Mouse (Mus musculus) forebrain, embryonic 14.5 days (tissue): Measurements from ENCODE around the gene Banf1. TPM values are rescaled to one million over a fixed set of nuclear protein-coding genes. Genes with fewer than 3 reads are reported as not detected.
A peak's percentile ranks its signal among the peaks of the same experiment; 100 is the strongest.
"Not testable (repeated sequence)": the region's sequence is repeated elsewhere in the genome, so short reads cannot be mapped to it uniquely, and the experiment has no call there.

Experiments
- ATAC-seq: fragments of 200-750 bp; cut with Nextera tagmentation; 2 replicates; pipeline ENCODE4 v1.8.0; 2017; ENCODE audit warnings: mild to moderate bottlenecking, moderate library complexity
- DNase-seq: peaks from one replicate; pipeline ENCODE4 v3.0.0-alpha.2; 2015; ENCODE audit warnings: low spot score
- H3K27ac ChIP-seq: fragments of 300-500 bp; sonication (generic); 2 replicates; pipeline ENCODE4 v1.5.1; 2014; ENCODE audit warnings: low read depth, mild to moderate bottlenecking, control low read depth, low read length, moderate library complexity
- H3K27me3 ChIP-seq: fragments of 300-500 bp; sonication (generic); replicated peaks from 2 replicates; pipeline ENCODE4 v1.6.1; 2014; ENCODE audit warnings: low read length, control low read depth, mixed read lengths; ENCODE audit not compliant: control insufficient read depth, insufficient read depth
- H3K36me3 ChIP-seq: fragments of 300-500 bp; sonication (generic); 2 replicates; pipeline ENCODE4 v1.6.1; 2014; ENCODE audit warnings: low read length, control low read depth; ENCODE audit not compliant: control insufficient read depth, insufficient read depth
- H3K4me1 ChIP-seq: fragments of 300-500 bp; sonication (generic); 2 replicates; pipeline ENCODE4 v1.6.1; 2014; ENCODE audit warnings: antibody characterized with exemption, low read length, control low read depth; ENCODE audit not compliant: control insufficient read depth, insufficient read depth
- H3K4me2 ChIP-seq: fragments of 300-500 bp; sonication (generic); 2 replicates; pipeline ENCODE4 v1.6.1; 2014; ENCODE audit warnings: mild to moderate bottlenecking, control low read depth, low read length
- H3K4me3 ChIP-seq: fragments of 300-500 bp; sonication (generic); 2 replicates; pipeline ENCODE4 v1.5.1; 2014; ENCODE audit warnings: low read depth, low read length, control low read depth
- H3K9ac ChIP-seq: fragments of 300-500 bp; sonication (generic); 2 replicates; pipeline ENCODE4 v1.6.1; 2014; ENCODE audit warnings: mild to moderate bottlenecking, low read length, control low read depth, moderate library complexity
- H3K9me3 ChIP-seq: fragments of 300-500 bp; sonication (generic); replicated peaks from 2 replicates; pipeline ENCODE4 v1.6.1; 2016; ENCODE audit warnings: low read length, control low read depth, mixed read lengths; ENCODE audit not compliant: control insufficient read depth
- WGBS: fragments of 180-500 bp; shearing (Covaris S2); extraction: QIAGEN DNeasy Blood & Tissue Kit; methylation state at CpG from one replicate; pipeline ENCODE4 v1.1.7; 2014; 5-methylcytosine and 5-hydroxymethylcytosine counted together
- polyA plus RNA-seq: library from polyadenylated mRNA; unstranded; fragments of >200 nt; fragmentation: Nextera tagmentation; extraction: Ambion mirVana; gene quantifications from 2 replicates; pipeline ENCODE4 v1.2.1, GENCODE M21; 2014

The Banf1 gene
- polyA plus RNA-seq, 1 experiment from 2014 or later: 471 TPM

DNA sequence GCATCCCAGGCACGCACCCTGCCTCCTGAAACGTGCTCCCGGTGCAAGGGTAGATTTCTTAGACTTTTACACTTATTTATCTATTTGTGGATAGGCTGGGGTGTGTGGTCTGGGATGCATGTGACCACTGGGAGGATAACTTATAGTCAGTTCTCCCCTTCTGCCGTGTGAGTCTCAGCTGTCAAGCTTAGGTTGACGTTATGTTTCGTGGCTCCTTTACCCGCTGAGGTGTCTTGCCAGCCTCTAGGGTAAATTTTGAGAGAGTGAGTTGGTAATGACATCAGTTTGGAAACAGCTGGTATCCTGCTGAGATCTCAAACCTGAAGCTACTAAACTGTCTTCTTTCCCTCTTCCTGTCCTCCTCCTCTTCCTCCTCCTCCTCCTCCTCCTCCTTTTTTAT lies 39.0 kb upstream of the Banf1 start:
- no peak overlapping the region for H3K27ac ChIP-seq
- WGBS: 31% methylated on average over 7 of the region's 7 CpGs
- no peak for ATAC-seq

DNA sequence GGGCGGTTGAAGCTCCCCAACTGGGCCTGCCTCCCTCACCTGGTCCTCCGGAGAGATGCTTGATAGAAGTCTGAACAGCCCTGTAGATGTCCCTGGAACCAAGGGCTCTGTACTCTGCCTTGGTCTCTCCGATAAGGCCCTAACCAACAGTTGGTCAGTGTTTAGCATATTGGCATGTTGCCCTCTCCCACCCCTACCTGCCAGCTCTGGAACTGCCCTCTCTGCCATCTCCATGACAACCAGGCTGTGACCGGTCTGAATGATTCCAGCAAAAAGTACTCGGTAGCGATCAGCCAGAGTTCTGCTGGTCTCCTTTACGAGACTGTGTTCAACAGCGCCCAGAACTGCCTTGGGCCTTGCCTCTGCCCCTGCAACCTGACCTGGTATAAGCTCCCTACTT lies 35.3 kb upstream of the Banf1 start, which contains the start of gene Tsga10ip:
TSS of gene Tsga10ip (minus strand) at position 234 of the 400 bp plus-strand sequence.
- no peak for ATAC-seq
- no peak for DNase-seq
- H3K4me3 ChIP-seq: no peak within 1 kb of the TSS
- no peak within 1 kb of the TSS for H3K4me2 ChIP-seq
- no peaks in the 10 kb centered on the region for H3K27me3 ChIP-seq
- H3K9me3 ChIP-seq: no peaks in the 10 kb centered on the region
- no peak within 1 kb of the TSS for H3K27ac ChIP-seq
- H3K36me3 ChIP-seq: no peaks in the 10 kb centered on the region
- 84% methylated on average over 8 of the region's 8 CpGs for WGBS
- H3K9ac ChIP-seq: no peak within 1 kb of the TSS
- no peaks in the 10 kb centered on the region; the same call in 1 of the 2 replicates for H3K4me1 ChIP-seq

More for the DNA sequence above, 39.0 kb upstream of the Banf1 start:
- Histone ChIP-seq H3K27me3 (no peaks in the 10 kb centered on the region), H3K9ac (peak overlapping the region; percentile 57), H3K9me3 (no peaks in the 10 kb centered on the region), H3K4me3 (peak overlapping the region; percentile 28), H3K4me1 (no peaks in the 10 kb centered on the region; the same call in 1 of the 2 replicates), H3K4me2 (peak overlapping the region; percentile 55), H3K36me3 (no peaks in the 10 kb centered on the region)
- DNase-seq: peak; percentile 27

DNA sequence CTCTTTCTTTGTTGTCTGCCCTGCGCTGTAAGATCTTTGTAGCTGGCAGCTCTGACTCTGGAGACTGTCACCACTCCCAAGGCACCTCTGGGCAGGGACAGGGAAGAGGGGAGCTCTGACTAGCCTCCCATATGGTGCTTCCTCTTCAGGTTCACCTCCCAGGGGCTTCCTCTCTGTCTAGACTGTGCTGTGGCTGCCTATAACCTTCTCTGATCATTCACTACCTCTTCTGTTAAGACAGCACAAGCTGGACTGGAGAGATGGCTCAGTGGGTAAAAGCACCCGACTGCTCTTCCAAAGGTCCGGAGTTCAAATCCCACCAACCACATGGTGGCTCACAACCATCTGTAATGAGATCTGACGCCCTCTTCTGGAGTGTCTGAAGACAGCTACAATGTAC lies 34.1 kb upstream of the Banf1 start:
- not testable (repeated sequence) for H3K27ac ChIP-seq, ATAC-seq, H3K9me3 ChIP-seq, H3K4me2 ChIP-seq, H3K4me1 ChIP-seq, H3K27me3 ChIP-seq, H3K4me3 ChIP-seq, H3K9ac ChIP-seq, H3K36me3 ChIP-seq, DNase-seq
- 74% methylated on average over 4 of the region's 4 CpGs for WGBS

DNA sequence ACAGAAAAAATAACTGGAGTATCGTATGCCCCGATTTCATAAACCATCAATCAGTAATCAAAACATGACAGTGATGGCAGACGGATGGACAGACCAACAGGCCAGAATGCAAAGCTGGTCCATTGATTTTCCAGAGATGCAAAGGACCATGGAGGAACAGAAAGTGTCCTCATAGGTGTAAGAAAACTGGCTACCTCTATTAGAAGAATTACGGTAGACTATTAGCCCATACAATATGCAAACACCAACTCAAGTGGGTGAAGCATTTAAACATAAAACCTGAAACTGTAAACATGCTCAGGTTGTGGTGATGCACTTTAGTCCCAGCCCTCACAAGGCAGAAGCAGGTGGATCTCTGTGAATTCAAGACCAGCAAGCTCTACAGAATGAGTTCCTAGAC lies 28.4 kb upstream of the Banf1 start:
- 63% methylated on average over 4 of the region's 4 CpGs for WGBS
- Histone ChIP-seq H3K4me3 (no peak overlapping the region), H3K36me3 (no peaks in the 10 kb centered on the region), H3K27ac (no peak overlapping the region), H3K4me2 (no peak overlapping the region), H3K4me1 (no peaks in the 10 kb centered on the region), H3K9me3 (no peaks in the 10 kb centered on the region), H3K9ac (no peak overlapping the region), H3K27me3 (no peaks in the 10 kb centered on the region)
- ATAC-seq (no peak), DNase-seq (no peak)

DNA sequence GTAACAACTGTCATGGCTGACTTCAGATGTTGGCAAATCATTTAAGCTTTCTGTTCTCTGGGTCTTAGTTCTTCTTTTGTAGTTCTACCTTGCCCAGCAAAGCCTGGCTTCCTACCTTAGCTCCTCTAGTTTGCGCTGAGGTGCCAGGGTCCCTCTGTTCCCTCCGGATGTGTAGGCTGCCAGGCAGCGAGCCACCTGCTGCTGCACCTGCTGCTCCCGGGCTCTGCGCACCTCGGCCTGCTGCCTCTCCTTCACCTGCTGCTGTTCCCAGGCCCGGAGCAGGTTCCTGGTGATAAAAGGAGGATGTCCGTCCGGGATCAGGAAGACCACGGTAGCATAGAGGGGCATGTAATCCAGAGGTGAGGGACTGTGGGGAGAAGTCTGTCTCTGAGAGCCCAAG lies 27.2 kb upstream of the Banf1 start:
- Histone ChIP-seq H3K9ac (no peak overlapping the region), H3K9me3 (no peaks in the 10 kb centered on the region), H3K36me3 (no peaks in the 10 kb centered on the region), H3K27ac (no peak overlapping the region), H3K27me3 (no peaks in the 10 kb centered on the region), H3K4me3 (no peak overlapping the region), H3K4me2 (no peak overlapping the region), H3K4me1 (peaks cover 8% of the 10 kb centered on the region)
- DNase-seq (no peak), ATAC-seq (no peak)
- 61% methylated on average over 10 of the region's 10 CpGs for WGBS

DNA sequence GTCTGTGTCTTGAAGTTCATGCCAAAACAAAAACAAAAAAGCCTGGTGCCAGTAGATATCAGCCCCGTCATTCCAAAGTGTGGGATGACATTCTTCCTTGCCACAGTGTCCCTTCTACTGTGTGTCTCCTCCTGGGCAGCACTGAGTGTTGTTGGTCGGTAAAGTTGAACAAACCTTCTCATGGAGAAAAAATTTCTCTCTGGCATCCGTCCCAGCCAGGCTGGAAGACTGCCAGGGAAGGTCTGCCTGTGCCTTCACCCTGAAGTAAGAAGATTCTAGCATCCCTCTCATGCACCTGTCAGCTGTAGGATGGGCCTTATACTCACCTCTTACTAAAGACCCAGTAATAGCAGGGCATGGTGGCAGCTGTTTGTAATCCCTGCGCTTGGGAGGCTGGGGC lies 25.9 kb upstream of the Banf1 start:
- H3K9me3 ChIP-seq: no peaks in the 10 kb centered on the region
- H3K27ac ChIP-seq: no peak overlapping the region
- peak; percentile 22 for DNase-seq
- no peak for ATAC-seq
- H3K9ac ChIP-seq: no peak overlapping the region
- H3K27me3 ChIP-seq: no peaks in the 10 kb centered on the region
- 38% methylated on average over 4 of the region's 4 CpGs for WGBS
- H3K36me3 ChIP-seq: no peaks in the 10 kb centered on the region
- no peak overlapping the region for H3K4me3 ChIP-seq
- peaks cover 9% of the 10 kb centered on the region for H3K4me1 ChIP-seq
- H3K4me2 ChIP-seq: no peak overlapping the region

DNA sequence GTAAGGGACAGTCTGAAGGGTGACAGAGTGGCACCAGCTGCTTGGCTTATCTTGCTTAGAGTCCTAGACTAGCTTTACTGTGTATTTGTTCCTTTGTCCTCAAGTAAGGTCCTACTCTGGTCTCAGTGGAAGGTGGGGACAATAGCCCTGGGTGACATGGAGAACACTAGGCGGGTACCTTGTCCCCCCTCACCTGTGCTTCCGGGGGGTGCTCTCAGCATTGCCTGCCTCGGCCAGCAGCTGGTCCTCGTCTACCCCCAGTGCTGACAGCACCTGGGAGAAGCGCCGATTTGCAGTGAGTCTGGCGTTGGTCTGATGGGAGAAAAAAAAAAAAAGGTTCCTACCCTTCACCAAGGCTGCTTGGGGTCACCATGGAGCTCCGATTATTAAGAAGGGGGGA lies 23.4 kb upstream of the Banf1 start:
- no peaks in the 10 kb centered on the region for H3K9me3 ChIP-seq
- 88% methylated on average over 8 of the region's 8 CpGs for WGBS
- no peak for DNase-seq
- H3K36me3 ChIP-seq: peaks cover 5% of the 10 kb centered on the region
- H3K4me1 ChIP-seq: peaks cover 19% of the 10 kb centered on the region
- H3K4me2 ChIP-seq: no peak overlapping the region
- no peak for ATAC-seq
- no peak overlapping the region for H3K27ac ChIP-seq
- no peak overlapping the region for H3K9ac ChIP-seq
- no peak overlapping the region for H3K4me3 ChIP-seq
- H3K27me3 ChIP-seq: no peaks in the 10 kb centered on the region

DNA sequence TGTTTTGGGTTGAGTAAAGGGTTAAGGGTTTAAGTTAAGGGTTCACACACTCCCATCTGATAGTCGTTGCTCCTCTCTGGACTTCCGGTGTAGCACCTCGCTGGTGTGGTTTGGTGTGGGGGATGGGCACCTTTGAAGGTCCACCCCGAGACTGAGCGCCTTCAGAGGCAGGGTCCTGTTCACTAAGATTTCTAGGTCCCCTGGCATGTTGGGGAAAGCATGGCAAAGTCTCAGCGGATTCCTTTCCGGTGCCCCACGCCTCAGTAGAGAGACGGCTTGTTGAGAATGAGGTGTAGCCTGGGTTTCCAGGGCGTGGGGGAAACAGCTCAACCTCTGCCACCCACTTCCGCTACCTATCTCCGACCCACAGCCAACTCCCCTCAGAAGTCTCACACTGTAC lies 22.7 kb upstream of the Banf1 start:
- ATAC-seq: no peak
- peak overlapping the region; percentile 93; the same call in 1 of the 2 replicates for H3K9ac ChIP-seq
- peaks cover 19% of the 10 kb centered on the region for H3K4me1 ChIP-seq
- peaks cover 13% of the 10 kb centered on the region for H3K36me3 ChIP-seq
- H3K4me2 ChIP-seq: peak overlapping the region; percentile 92
- no peaks in the 10 kb centered on the region for H3K9me3 ChIP-seq
- no peak for DNase-seq
- peak overlapping the region; percentile 99 for H3K4me3 ChIP-seq
- WGBS: 62% methylated on average over 12 of the region's 12 CpGs
- H3K27ac ChIP-seq: no peak overlapping the region
- H3K27me3 ChIP-seq: no peaks in the 10 kb centered on the region

DNA sequence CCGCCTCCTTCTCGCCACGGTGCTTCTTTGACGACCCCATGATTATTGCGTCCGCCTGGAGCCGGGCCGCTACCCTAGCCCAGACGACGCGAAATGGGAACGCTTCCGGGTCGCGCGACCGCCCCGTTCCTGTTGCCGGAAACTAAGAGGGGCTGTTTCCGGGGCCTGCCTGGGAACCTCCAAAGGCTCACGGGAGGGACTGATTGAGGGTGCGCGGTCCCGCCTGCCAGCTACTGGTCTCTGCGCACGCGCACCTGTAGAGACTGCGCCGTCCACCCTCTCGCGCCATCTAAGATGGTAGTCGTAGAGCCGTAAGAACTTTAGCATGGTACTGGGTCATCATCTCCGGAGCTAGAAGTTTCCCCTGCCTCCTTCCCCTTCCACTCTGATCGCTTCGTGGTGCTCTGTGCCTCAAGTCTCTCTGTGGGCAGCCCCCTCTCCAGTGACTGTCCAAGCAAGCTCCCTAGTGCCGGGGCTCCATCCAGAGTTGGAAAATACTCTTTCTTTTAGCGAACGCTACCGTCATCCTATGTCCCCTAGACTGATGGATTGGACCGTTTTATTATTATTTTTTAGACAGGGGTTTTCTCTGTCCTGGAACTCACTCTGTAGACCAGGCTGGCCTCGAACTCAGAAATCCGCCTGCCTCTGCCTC lies 21.7 kb upstream of the Banf1 start, which contains the start of gene Sart1:
TSS of gene Sart1 (minus strand) at position 116 of the 655 bp plus-strand sequence.
- H3K27ac ChIP-seq: peak within 1 kb of the TSS; percentile 75
- ATAC-seq (peak; percentile 97), DNase-seq (peak; percentile 98)
- H3K9ac ChIP-seq: peak within 1 kb of the TSS; percentile 93
- H3K27me3 ChIP-seq: no peaks in the 10 kb centered on the region
- peak within 1 kb of the TSS; percentile 99 for H3K4me3 ChIP-seq
- peak within 1 kb of the TSS; percentile 92 for H3K4me2 ChIP-seq
- H3K9me3 ChIP-seq: no peaks in the 10 kb centered on the region
- WGBS: 2% methylated on average over 43 of the region's 43 CpGs
- peaks cover 22% of the 10 kb centered on the region for H3K36me3 ChIP-seq
- peaks cover 19% of the 10 kb centered on the region for H3K4me1 ChIP-seq
